Mouse (Mus musculus): ENCODE data around the gene S100a14. TPM values are rescaled to one million over a fixed set of nuclear protein-coding genes. Genes with fewer than 3 reads are reported as not detected.

S100a14 gene
- polyA plus RNA-seq, 1 experiment: 0.88 TPM

- Histone ChIP-seq H3K27ac (ENCODE audit: insufficient read depth, low read length) (no peak overlapping the region), H3K4me1 (ENCODE audit: control insufficient read depth, insufficient read depth, low read length) (no peaks in the 10 kb centered on the region), H3K36me3 (ENCODE audit: control insufficient read depth, insufficient read depth, low read length, poor library complexity, severe bottlenecking) (no peaks in the 10 kb centered on the region), H3K4me3 (ENCODE audit: low read depth, low read length) (no peak overlapping the region), H3K9me3 (replicated peaks; ENCODE audit: control insufficient read depth, insufficient read depth, low read length, poor library complexity, severe bottlenecking) (peaks cover 6% of the 10 kb centered on the region; the same call in 1 of the 2 replicates), H3K9ac (ENCODE audit: low read depth, poor library complexity, severe bottlenecking) (no peak overlapping the region), H3K27me3 (ENCODE audit: control insufficient read depth, insufficient read depth, low read length, poor library complexity, severe bottlenecking) (no peaks in the 10 kb centered on the region; the same call in 1 of the 2 replicates)
- TF ChIP-seq CTCF (IDR thresholded peaks at IDR 0.05; ENCODE audit: low read depth, low read length) (no peak), EP300 (IDR thresholded peaks at IDR 0.05; ENCODE audit: insufficient read depth, low read depth, low read length) (no peak), POLR2A (IDR thresholded peaks at IDR 0.05; ENCODE audit: insufficient read depth, low read length) (no peak)
Measured at GRCm38 (mm10) chr3:90575320-90575719, 48.7 kb downstream of the S100a14 start.

- Histone ChIP-seq H3K27me3 (ENCODE audit: control insufficient read depth, insufficient read depth, low read length, poor library complexity, severe bottlenecking) (no peaks in the 10 kb centered on the region; the same call in 1 of the 2 replicates), H3K9me3 (replicated peaks; ENCODE audit: control insufficient read depth, insufficient read depth, low read length, poor library complexity, severe bottlenecking) (peaks cover 6% of the 10 kb centered on the region; the same call in 1 of the 2 replicates), H3K4me1 (ENCODE audit: control insufficient read depth, insufficient read depth, low read length) (no peaks in the 10 kb centered on the region), H3K27ac (ENCODE audit: insufficient read depth, low read length) (no peak overlapping the region), H3K36me3 (ENCODE audit: control insufficient read depth, insufficient read depth, low read length, poor library complexity, severe bottlenecking) (no peaks in the 10 kb centered on the region), H3K9ac (ENCODE audit: low read depth, poor library complexity, severe bottlenecking) (no peak overlapping the region), H3K4me3 (ENCODE audit: low read depth, low read length) (no peak overlapping the region)
- TF ChIP-seq EP300 (IDR thresholded peaks at IDR 0.05; ENCODE audit: insufficient read depth, low read depth, low read length) (no peak), CTCF (IDR thresholded peaks at IDR 0.05; ENCODE audit: low read depth, low read length) (no peak)
Measured at GRCm38 (mm10) chr3:90576351-90577001, 49.8 kb downstream of the S100a14 start.

Other genes with a start within 250 kb of the S100a14 start
- 59.0 and 66.1 TPM in 2 replicates for gene Gatad2b, start 233.7 kb upstream of the S100a14 start, polyA plus RNA-seq (2011; ENCODE audit: insufficient read depth, insufficient read length, low read depth, missing spikeins)
- 11.0 and 12.5 TPM in 2 replicates for gene Slc27a3, start 136.9 kb upstream of the S100a14 start, polyA plus RNA-seq (2011; ENCODE audit: insufficient read depth, insufficient read length, low read depth, missing spikeins)
- gene Ints3, start 93.2 kb upstream of the S100a14 start, polyA plus RNA-seq (2011; ENCODE audit: insufficient read depth, insufficient read length, low read depth, missing spikeins): 68.6 and 71.0 TPM in 2 replicates
- 10.8 and 13.6 TPM in 2 replicates for gene Npr1, start 61.0 kb upstream of the S100a14 start, polyA plus RNA-seq (2011; ENCODE audit: insufficient read depth, insufficient read length, low read depth, missing spikeins)
- 211 and 233 TPM in 2 replicates for gene Ilf2, start 50.7 kb upstream of the S100a14 start, polyA plus RNA-seq (2011; ENCODE audit: insufficient read depth, insufficient read length, low read depth, missing spikeins)
- 63.9 and 65.1 TPM in 2 replicates for gene Snapin, start 35.8 kb upstream of the S100a14 start, polyA plus RNA-seq (2011; ENCODE audit: insufficient read depth, insufficient read length, low read depth, missing spikeins)
- 124 and 130 TPM in 2 replicates for gene Chtop, start 17.4 kb upstream of the S100a14 start, polyA plus RNA-seq (2011; ENCODE audit: insufficient read depth, insufficient read length, low read depth, missing spikeins)
- gene S100a1, start 12.5 kb upstream of the S100a14 start, polyA plus RNA-seq (2011; ENCODE audit: insufficient read depth, insufficient read length, low read depth, missing spikeins): 46.3 and 50.4 TPM in 2 replicates
- 71.4 and 73.2 TPM in 2 replicates for gene S100a13, start 12.4 kb upstream of the S100a14 start, polyA plus RNA-seq (2011; ENCODE audit: insufficient read depth, insufficient read length, low read depth, missing spikeins)
- 2.0 and 3.1 TPM in 2 replicates for gene S100a16, start 10.4 kb downstream of the S100a14 start, polyA plus RNA-seq (2011; ENCODE audit: insufficient read depth, insufficient read length, low read depth, missing spikeins)
- 1.5 and 2.5 TPM in 2 replicates for gene S100a3, start 33.7 kb downstream of the S100a14 start, polyA plus RNA-seq (2011; ENCODE audit: insufficient read depth, insufficient read length, low read depth, missing spikeins)
- gene S100a2, start 63.4 kb downstream of the S100a14 start, polyA plus RNA-seq (2011; ENCODE audit: insufficient read depth, insufficient read length, low read depth, missing spikeins): not detected in 2 replicates
- 5.1 TPM in 1 of 2 replicates, not detected in the other for gene Gm42674, start 75.0 kb downstream of the S100a14 start, polyA plus RNA-seq (2011; ENCODE audit: insufficient read depth, insufficient read length, low read depth, missing spikeins)
- gene S100a4, start 76.9 kb downstream of the S100a14 start, polyA plus RNA-seq (2011; ENCODE audit: insufficient read depth, insufficient read length, low read depth, missing spikeins): 11.0 and 15.5 TPM in 2 replicates
- not detected in 2 replicates for gene S100a5, start 81.7 kb downstream of the S100a14 start, polyA plus RNA-seq (2011; ENCODE audit: insufficient read depth, insufficient read length, low read depth, missing spikeins)
- 516 and 526 TPM in 2 replicates for gene S100a6, start 86.0 kb downstream of the S100a14 start, polyA plus RNA-seq (2011; ENCODE audit: insufficient read depth, insufficient read length, low read depth, missing spikeins)
- 0.79 TPM in 1 of 2 replicates, not detected in the other for gene S100a7a, start 127.2 kb downstream of the S100a14 start, polyA plus RNA-seq (2011; ENCODE audit: insufficient read depth, insufficient read length, low read depth, missing spikeins)
- gene S100a8, start 142.1 kb downstream of the S100a14 start, polyA plus RNA-seq (2011; ENCODE audit: insufficient read depth, insufficient read length, low read depth, missing spikeins): not detected in 2 replicates
- not detected in 2 replicates for gene S100a9, start 168.9 kb downstream of the S100a14 start, polyA plus RNA-seq (2011; ENCODE audit: insufficient read depth, insufficient read length, low read depth, missing spikeins)
- gene Pglyrp4, start 200.1 kb downstream of the S100a14 start, polyA plus RNA-seq (2011; ENCODE audit: insufficient read depth, insufficient read length, low read depth, missing spikeins): not detected in 2 replicates

All from ES-Bruce4 (cell line).